Mouse (Mus musculus) forelimb bud, embryonic 11.5 days (tissue): Measurements from ENCODE around the gene Spred2.
A peak's percentile ranks its signal among the peaks of the same experiment; 100 is the strongest.

Experiments
- DNase-seq: peaks from one replicate; pipeline ENCODE4 v3.0.0-alpha.2; 2012; ENCODE audit warnings: low read depth, low spot score

Gene Spred2

DNA sequence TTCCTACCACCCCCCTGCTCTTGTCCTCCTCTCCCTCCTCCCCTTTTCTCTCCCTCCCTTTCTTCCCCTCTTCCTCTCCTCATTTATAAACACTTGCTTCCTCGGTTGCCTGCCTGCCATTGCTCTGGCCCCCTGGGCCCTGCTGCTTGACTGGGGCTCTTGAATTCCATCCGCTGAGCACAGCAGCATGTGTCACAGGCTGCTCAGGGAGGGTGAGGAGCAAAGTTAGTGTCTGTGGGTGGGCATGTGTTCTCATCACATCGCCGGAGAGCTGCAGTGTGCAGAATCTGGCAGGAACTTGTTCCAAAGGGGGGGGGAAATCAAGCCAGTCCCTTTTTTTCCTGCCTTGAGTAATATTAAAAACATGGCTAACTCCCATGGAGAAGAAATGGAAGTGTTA is 59.1 kb downstream of the Spred2 start:
- no peak for DNase-seq

DNA sequence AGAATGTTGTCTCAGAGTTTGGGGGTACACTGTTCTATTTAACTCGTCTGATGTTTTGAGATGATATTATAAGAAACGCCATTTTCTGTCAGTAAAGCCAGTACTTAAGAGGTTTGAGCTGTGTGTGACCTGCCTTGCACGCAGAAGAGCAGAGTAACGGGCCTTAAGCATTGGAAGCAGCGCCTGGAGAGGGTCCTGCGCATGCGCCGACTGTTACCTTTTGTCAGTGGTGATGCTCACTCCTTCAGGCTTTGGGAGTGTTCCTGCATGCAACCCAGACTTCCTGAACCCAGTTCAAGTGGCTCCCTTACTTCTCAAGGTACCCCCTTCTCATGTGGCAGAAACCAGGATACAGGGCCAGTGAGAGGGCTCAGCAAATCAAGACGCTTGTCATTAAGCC is 59.9 kb downstream of the Spred2 start:
- no peak for DNase-seq

DNA sequence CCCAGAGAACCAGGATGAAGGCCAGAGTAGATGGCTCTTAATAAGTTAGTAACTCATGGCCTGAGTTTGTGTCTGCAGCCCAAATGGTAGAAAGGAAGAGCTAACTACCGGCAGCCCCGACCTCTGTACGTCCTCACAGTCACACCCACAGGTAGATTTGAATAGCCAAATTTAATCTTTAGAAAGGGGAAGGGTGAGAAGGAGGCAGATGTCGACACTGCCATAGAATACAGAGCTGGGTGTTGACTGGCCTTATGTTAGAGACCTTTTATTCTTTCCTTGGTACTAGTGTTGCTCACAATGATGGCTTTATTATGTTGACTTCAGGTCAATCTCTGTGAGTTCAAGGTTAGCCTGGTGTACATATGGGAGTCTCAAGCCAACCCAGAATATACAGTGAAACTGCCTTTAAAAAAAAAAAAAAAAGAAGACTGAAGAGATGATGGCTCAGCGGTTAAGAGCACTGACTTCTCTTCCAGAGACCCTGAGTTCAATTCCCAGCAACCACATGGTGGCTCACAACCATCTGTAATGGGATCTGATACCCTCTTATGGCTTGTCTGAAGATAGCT is 61.2 kb downstream of the Spred2 start:
- DNase-seq, result no peak

DNA sequence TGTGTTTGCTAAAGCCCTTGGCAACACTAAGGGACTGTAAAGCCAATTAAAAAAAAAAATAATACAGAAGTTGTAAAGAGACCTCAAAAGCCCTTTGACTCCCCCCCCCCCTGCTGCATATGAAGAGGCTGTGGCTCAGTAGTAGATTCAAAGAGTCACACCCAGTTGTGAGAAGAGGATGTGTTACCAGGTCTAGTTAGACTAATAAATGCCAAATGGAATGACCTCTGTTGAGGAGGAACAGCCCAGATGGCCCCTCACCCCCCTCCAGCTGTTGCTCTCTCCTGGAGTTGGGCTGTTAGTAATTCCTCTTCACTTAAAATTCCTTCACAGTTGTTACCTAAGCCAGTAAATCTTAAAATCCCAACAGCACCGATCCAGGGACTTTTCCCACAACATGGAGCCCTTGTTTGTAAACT is 62.3 kb downstream of the Spred2 start:
- DNase-seq, result peak; percentile 84

DNA sequence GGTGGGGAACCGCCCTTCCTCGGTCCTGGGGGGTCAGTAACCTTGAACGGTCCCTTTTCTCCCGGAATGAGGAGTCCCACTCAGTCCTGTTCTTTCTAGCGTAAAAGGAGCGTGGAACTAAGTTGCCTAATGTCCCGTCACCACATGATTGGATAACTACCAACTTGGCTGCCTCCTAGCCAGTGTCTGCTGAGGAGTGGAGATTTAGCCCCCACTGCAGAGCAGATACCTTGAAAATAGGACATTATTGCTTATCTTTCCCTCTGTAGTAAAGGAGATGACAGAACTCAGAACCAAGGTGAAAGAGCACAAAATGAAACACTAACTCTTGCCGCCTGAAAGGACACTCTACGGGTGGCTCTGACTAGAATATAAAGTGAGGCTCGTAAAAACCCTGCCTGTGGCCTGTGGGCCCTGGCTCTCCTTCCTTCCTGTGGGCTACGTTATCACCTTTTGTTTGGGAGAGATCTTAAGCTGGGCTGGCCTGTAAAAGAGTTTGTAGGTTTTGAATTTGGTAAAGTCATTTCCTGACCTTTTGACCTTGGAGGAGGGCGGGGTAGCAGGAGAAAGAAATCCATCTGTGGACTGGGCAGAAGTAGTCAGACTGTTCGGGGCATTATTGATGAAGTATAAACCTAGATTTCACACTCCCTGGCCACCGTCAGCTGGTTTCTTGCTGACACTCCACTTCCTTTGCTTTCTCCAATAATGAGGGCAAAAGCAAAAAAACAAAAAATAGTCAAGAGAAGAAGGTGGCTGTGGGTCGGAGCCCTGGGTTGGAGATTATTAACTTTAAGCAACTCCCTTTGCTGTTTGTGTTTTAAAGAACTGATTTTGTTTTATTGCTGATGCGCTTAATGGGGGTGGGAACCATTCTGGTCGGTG is 62.9 kb downstream of the Spred2 start:
- peak; percentile 61 for DNase-seq

DNA sequence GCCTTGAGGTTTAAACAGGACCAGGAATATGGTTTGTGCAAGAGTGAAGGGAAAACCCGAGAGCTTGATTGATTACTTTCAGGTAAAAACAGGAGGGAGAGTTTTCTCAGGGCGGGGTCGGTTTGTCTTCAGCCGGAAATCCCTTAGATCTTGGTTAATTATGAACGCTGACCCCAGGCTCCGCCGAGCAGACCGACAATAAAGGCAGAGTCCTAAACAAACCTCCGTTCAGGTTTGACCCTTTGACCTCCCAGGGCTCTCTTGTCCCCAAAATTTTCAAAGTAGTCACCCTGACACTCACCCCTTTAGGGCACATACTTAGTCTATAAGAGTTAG is 63.5 kb downstream of the Spred2 start:
- no peak for DNase-seq

DNA sequence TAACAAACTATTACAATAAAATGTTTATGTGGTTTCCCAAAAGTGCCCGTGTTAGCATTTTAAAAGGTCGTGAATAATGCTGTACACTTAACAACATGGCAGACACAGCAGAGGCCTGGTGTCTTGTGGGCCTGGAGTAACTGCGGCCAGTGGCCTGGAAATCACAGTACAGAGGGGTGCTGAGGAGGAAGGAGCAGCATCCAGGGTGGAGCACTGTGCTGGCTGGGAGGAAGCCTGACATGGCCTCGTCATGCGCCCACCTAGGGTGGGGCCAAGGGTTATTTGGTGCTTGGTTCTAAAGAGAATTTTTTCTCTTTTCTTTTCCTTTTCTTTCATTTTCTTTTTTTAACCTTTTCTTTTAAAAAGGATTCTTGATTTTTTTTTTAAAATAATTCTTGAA is 64.0 kb downstream of the Spred2 start:
- no peak for DNase-seq

DNA sequence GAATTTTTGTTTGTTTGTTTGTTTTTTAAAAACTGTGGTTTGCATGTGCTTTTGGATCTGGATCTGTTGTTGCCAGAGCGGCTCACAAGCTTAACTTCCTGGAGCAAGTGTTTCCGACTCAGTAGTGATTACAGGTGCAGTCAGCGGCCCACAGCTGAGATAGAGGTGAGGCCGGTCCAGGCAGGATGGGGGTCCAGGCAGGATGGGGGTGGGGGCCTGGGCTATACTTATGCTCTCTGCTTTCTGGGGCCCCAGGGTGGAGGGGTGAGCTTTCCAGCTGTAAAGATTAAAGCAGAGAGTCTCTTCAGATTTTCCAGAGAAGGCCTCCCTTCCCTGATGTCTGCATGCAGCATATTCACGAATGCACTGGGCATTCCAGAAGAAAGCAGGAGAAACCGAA is 64.5 kb downstream of the Spred2 start:
- DNase-seq, result no peak

DNA sequence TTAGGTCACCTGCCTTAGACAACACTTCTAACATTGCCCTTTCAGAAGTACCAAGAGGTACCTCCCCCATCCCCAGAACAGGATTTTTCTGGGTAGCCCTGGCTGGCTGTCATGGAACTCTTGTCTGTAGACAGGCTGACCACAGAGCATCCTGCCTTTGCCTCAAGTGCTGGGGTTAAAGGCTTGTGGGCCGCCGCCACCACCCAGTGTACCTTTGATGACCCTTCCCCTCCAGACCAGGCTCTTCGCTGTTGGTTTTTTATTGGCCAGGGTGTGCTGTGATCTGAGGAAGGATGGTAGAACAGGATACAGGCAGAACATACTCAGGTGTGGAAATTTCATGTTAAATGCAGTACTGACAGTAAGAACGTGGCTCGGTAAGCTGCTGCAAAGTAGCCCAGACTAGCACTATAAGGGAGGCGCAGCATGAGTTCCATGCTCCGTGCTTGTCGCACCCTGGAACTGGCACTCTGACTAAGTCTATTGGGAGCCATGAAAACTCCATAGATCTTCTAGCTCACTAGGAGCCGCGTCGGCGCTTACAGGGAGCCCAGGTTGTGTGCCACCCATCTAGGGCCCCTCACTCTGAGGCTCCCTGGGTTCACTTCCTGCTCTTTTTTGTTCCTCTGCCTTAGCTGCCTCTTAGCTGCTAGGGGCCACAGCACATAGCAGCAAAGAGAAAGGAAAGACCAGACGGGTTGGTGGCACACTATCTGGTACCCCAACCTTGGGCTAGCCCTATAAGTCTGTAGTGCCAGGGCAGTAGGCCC is 65.2 kb downstream of the Spred2 start:
- DNase-seq, result no peak

DNA sequence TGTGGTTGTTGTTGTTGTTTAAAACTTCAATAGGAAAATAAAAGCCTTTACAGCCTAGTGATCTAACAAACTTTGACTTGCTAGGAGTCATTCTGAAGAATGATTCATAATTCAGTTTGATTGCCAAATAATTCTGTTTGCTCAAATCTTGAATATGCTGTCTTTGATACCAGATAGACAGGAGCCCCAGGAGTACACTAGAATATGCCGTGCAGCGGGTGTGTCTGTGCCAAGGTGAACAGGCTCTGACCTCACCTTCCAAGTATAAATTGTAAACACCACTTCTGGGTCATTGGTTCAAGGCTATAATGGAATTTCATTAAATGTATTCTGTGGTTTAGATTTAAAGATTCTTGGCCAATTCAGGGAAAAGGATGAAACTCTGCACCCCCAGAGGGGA is 66.6 kb downstream of the Spred2 start:
- DNase-seq, result no peak

DNA sequence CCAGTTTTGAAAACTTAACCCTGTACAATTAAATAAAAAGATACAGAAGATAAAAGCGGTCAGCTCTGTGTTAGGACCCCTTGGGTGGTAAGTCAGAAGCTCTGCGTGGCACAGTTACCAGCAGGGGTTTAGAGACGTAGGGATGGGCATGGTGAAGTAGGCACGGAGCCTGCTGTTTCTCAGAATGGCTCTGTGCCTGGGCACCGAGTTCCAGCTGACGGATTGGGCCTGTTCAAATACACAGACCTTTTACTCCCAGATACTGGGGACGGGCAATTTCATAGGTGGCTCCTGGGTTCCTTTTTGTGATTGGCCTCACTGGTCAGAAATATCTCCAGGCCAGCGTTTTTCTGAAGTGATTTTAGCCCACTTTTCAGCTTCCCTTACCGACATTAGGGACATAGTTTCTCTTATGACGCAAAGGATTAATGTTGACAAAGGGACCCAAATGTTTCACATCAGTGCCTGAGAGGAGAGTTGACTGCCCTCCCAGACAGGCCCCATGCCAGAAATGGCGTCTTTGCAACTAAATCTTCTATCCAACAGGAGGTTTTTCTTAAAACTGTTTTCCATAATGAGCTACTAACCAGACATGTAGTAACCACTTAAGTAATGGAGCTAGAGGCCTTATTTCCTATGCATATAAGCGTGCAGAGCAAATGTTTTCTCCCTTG is 67.3 kb downstream of the Spred2 start:
- no peak for DNase-seq

DNA sequence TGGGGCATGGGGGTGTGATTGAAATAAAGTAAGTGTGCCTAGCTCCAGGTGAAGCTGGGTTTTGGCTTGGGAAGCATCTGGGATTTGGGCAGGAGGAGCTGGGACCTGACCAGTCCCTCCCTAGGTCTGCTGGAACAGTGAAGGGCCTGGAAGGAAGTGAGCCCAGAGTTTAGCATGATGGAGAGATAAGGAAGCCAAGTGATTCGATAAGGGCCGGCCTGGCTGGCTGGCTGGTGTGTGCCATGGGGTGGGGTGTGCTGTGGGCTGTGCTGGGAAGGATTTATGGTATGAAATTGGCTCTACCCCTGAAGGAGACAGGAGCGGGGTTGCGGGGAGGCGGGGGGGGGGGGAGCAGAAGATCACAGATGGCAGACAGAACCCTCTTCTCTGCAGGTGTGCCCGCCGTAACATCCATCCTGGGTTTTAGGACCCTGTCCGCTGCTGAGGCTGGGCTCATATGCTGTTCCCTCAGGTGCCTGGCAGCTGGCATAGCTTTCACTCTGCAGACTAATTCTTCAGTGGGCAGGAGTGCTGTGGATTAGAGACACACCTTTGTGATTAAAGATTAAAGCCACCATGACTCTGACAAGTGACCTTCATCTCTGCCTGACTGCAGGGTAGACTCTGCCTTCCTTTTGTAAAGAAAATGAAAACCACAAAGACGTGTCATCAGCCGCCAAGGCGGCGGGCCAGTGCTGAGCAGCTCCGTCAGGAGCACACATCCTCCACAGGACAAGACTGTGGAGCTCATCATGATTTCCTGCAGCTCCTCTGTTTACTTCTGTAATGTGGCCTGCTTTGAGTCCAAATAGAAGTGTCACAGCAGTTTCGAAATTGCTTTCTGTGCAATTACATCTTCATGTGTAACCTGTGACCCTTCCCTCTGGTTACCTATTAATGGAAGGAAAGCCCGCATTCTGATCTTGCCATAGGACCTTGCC is 68.4 kb downstream of the Spred2 start:
- DNase-seq, result no peak

DNA sequence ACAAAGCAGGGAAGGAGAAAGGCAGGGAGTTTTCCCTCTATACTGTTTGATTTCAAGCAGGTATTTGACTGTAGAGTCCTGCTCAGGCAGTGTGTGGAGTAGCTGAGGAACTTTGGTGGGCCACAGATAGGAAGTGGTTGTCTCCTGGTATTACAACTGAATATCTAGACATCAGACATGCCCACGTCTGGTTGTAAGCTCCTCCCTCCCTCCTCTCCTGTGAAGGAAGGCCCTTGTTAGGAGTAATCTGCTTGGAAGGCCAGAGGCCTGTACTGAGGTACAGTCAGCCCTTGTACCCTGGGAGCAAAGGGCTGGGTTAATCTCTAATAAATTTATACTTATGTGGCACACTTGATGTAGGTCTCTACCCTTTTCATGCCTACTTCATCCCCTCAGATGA is 69.6 kb downstream of the Spred2 start:
- no peak for DNase-seq

DNA sequence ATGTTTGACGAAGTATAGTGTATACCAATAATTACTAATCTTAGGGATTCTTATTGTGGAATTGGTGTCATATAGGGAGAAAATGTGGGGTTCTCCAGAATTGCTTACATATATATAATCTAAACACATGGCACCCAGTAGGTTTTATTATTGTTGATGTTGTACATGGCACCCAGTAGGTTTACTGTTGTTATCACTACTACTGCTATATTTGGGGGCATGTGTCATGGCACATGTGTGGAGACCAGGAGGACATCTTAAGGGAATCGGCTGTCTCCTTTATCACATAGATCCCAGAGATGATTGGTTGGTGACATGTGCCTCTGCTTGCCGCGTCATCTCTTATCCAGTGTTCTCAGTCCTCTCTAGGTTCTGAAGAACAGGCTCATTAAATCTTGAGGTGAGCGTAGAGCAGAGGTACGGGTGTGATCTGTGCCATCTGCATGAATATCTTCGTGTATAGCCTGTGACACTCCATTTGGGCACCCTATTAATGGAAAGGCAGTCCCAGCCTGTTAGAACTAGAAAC is 70.2 kb downstream of the Spred2 start:
- DNase-seq, result no peak

DNA sequence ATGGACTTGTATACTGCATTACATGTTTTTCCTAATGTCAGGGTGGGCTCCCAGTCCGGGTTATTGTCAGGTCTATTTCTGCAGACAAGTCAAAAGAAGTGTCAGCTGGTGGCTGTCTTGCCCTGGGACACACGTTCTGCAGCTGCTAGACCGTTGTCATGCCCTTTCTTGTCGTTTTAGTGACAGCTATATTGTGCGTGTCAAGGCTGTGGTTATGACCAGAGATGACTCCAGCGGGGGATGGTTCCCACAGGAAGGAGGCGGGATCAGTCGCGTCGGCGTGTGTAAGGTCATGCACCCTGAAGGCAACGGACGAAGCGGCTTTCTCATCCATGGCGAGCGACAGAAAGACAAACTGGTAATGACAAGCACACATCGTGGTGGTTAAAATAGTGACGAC is 73.8 kb downstream of the Spred2 start:
- no peak for DNase-seq

DNA sequence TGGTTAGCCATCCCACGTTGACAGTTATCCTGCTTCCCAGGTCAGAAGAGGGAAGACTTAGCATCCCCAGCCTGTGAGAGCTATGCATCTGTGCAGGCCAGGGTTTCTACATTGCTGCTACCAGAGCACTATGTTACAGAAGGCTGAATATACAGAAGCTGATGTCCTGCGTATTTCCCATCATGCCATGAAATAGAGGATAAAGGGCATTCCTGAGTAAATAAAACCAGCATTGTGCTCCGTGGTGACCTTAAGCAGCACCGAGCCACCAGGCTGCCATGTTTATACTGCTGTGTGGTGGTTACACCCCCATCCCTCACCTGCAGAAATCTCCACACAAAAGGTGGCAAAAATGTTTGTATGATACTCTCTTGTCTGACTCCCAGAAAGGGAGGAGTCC is 78.7 kb downstream of the Spred2 start:
- DNase-seq, result no peak

DNA sequence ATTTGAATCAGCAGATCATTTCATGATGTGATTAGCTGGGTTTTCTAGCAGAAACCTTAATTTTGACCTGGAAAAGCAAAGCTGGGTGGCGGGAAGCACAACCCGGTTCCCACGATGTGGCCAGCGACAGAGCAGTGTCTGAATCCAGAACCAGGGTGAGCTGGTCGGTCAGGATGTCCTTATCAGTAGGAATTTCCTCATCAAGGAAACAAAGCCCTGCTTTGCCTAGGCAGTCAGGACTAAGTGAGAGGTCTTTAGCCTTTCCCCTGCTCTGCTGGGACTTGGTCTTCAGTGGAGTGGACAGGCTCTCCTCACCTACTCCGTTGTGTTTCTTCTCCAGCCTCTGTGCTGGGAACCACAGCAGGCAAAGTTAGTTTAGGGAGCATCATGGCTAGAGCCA is 83.5 kb downstream of the Spred2 start:
- DNase-seq, result no peak

DNA sequence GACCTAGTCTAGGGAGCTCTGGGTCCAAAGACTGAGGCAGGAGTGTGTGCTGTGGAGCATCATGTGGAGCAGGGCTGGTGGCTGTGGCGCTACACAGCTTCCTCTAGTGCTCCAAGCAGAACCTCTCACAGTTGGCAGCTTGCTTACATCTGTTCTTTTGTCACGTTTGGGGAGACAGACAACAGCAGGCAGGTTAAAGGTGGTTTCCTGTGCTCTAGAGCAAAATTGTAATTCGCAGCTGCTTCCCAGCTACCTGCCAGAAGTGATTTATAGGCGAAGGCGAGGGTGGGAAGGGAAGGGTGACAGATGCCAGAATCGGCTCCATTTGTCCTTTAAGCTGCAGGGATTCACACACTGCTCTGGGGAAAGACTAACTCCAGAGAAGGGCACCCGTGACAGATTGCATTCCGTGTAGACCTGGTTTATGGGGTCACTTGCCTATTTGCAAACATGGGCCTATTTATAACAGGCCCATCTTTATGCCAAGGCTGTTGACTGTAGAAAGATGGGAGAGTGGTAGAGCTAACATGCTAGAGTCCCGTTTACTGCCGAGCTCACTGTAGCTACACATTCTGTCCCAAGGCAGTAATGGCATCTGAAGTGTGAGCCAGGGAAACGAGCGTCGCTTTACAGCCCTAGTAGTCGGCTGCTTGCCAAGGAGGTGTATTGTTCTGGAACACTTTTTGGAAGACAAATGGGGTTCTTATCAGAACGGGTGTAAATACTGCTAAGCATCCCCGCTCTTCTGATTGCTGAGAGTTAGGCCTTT is 87.2 kb downstream of the Spred2 start:
- peak; percentile 68 for DNase-seq

DNA sequence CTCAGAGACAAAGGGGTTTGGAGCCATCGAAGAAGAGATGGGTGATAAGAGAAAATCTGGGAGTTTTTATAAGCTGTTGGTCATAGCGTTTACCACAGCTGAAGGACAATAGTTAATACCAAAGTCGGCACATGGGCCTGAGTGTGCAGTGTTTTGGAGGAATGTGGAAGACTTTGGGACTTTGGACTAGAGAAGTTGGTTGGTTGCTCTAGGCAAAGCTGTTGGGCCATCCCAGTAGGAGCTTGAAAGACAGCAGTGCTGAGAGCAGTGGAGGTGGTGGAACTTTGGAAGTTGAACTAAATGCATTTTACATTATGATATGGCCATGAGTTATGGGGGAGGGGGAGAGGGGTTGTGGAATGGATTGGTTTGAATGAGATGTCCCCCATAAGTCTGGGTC is 89.2 kb downstream of the Spred2 start:
- no peak for DNase-seq

DNA sequence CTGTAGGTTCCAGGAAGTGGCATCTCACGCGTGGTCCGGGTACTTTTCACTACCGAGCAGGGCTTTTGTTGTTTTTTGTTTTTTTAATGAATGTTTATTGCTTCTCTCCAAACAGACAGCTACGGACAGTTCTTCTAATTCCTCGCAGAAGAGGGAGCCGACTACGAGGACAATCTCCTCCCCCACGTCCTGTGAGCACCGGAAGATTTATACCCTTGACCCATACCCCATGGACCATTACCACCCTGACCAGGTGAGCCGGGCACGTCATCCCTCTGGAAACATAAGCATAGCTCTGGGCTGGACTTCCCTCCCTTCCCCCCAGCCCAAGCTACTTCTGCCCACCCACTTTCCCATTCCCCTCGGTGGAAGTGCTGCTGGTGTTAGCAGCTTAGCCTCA is 93.8 kb downstream of the Spred2 start:
- no peak for DNase-seq
